9 mouse cellular contexts compared by ENCODE assay signal in genomic region chr7:49428947-49429346, GRCm38 (mm10).
A peak's percentile ranks its signal among the peaks of the same experiment; 100 is the strongest.
DNase-seq lines count a peak whose midpoint lies in the region; ATAC-seq lines count a peak whose summit lies in the region.
"Had no signal": no experiment of that assay in that cellular context is flagged by ENCODE, and none has a peak within 500 bp of the region (broad histone marks: within the 10 kb centered on the region; RNA-seq: fewer than 3 reads in every experiment).

No protein-coding gene starts in this region.

- H3K36me3 ChIP-seq in heart, embryonic 11.5 days (ENCODE audit: control insufficient read depth, insufficient read depth, low read length), result no peaks in the 10 kb centered on the region
- no peaks in the 10 kb centered on the region for H3K36me3 ChIP-seq in midbrain, embryonic 13.5 days
- H3K36me3 ChIP-seq: G1E had no signal

- WGBS in heart, embryonic 11.5 days (ENCODE audit: insufficient replicate concordance), result 67% methylated on average over 5 of the region's 5 CpGs
- WGBS in midbrain, embryonic 13.5 days, result 69% methylated on average over 5 of the region's 5 CpGs

- H3K27me3 ChIP-seq in heart, embryonic 11.5 days (ENCODE audit: control insufficient read depth, insufficient read depth, low read length), result no peaks in the 10 kb centered on the region
- H3K27me3 ChIP-seq in midbrain, embryonic 13.5 days, result no peaks in the 10 kb centered on the region

- no peaks in the 10 kb centered on the region for H3K4me1 ChIP-seq in heart, embryonic 11.5 days (ENCODE audit: control insufficient read depth, insufficient read depth, low read length)
- no peaks in the 10 kb centered on the region for H3K4me1 ChIP-seq in midbrain, embryonic 13.5 days (replicated peaks)

- H3K4me2 ChIP-seq in heart, embryonic 11.5 days, result no peak overlapping the region
- no peak overlapping the region for H3K4me2 ChIP-seq in midbrain, embryonic 13.5 days (replicated peaks)

- H3K4me3 ChIP-seq in heart, embryonic 11.5 days (ENCODE audit: low read depth, low read length), result no peak overlapping the region
- H3K4me3 ChIP-seq in midbrain, embryonic 13.5 days (replicated peaks), result no peak overlapping the region

- no peak for DNase-seq in heart, postnatal 4 days
- peak; percentile 20 for DNase-seq in MEL-GATA-1-ER (ENCODE audit: extremely low read depth, low read depth)
- DNase-seq in spleen, adult 12 weeks (ENCODE audit: low spot score), result no peak
- DNase-seq in frontal cortex, postnatal 14 days (ENCODE audit: low spot score in 2 of 2), result no peak
- DNase-seq in right cerebral cortex, postnatal 4 days, result no peak

- no peak overlapping the region for H3K27ac ChIP-seq in heart, embryonic 11.5 days (ENCODE audit: low read depth, low read length)
- no peak overlapping the region for H3K27ac ChIP-seq in midbrain, embryonic 13.5 days

- H3K9ac ChIP-seq in heart, embryonic 11.5 days (ENCODE audit: low read depth, low read length), result no peak overlapping the region
- no peak overlapping the region for H3K9ac ChIP-seq in midbrain, embryonic 13.5 days (replicated peaks)

- H3K9me3 ChIP-seq in heart, embryonic 11.5 days (replicated peaks; ENCODE audit: control insufficient read depth, low read length), result no peaks in the 10 kb centered on the region
- no peaks in the 10 kb centered on the region for H3K9me3 ChIP-seq in midbrain, embryonic 13.5 days

- peak; percentile 52 for ATAC-seq in heart, embryonic 11.5 days (replicated peaks; ENCODE audit: insufficient number of reproducible peaks, low FRiP score, low TSS enrichment)
- ATAC-seq in inflammation-experienced regulatory T-cells, adult 6 months, result peak; percentile 46
- ATAC-seq in midbrain, embryonic 13.5 days, result peak; percentile 85
